Mouse (Mus musculus): ENCODE measurements around the gene Mcu. TPM values are rescaled to one million over a fixed set of nuclear protein-coding genes. Genes with fewer than 3 reads are reported as not detected.

Gene Mcu
- polyA plus RNA-seq, 1 experiment from 2014 or later, result 28.3 TPM

GRCm38 (mm10) chr10:59511427-59511963, 105.0 kb downstream of the Mcu start:
- peak overlapping the region; percentile 70 for H3K27ac ChIP-seq
- H3K9me3 ChIP-seq (replicated peaks), result no peaks in the 10 kb centered on the region
- H3K4me3 ChIP-seq, result peak overlapping the region; percentile 11; the same call in 1 of the 2 replicates
- H3K27me3 ChIP-seq (ENCODE audit: low read depth, poor library complexity, severe bottlenecking), result no peaks in the 10 kb centered on the region
- peaks cover 34% of the 10 kb centered on the region for H3K4me1 ChIP-seq
- H3K36me3 ChIP-seq, result no peaks in the 10 kb centered on the region
- WGBS, result 23% methylated on average over 14 of the region's 14 CpGs
- peak; percentile 51 for DNase-seq (ENCODE audit: low spot score)

DNA sequence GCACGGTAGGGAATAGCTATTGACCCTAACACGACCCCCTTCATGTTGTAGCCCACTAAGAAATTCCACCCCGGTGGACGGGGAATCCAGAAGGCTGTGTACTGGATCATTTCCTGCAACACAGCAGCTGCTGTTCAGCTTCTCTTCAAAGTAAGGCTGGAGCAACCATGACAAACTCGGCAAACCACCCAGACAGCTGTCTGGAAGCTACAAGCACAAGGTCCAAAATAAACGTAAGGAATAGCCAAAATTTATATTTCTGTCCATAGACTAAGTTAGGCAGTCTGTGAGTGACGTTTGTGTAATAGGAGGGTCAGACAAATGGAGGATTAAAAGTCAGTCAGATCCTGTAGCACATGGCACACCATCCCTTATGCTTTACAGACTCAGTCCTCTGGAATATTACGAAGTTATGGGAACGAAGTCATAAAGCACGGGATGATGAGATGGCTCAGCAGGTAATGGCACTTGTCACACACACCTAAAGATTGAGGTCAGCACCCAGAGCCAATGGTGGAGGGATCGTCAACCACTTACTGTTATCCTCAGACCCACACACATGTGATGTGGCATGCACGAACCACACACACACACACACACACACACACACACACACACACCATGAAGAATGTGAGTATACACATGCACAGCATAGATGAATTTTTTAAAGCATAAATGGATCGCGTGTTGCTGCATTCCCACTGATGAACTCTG, 105.6 kb downstream of the Mcu start:
- Histone ChIP-seq H3K27me3 (ENCODE audit: low read depth, poor library complexity, severe bottlenecking) (no peaks in the 10 kb centered on the region), H3K4me1 (peaks cover 34% of the 10 kb centered on the region), H3K27ac (peak overlapping the region; percentile 70), H3K9me3 (replicated peaks) (no peaks in the 10 kb centered on the region), H3K4me3 (0 out of 2 replicates have a peak overlapping the region, but pooled peaks have one; percentile 11), H3K36me3 (no peaks in the 10 kb centered on the region)
- peak; percentile 48 for DNase-seq (ENCODE audit: low spot score)
- 54% methylated on average over 14 of the region's 14 CpGs for WGBS

GRCm38 (mm10) chr10:59509197-59509596, 107.3 kb downstream of the Mcu start:
- H3K27me3 ChIP-seq (ENCODE audit: low read depth, poor library complexity, severe bottlenecking), result no peaks in the 10 kb centered on the region
- peaks cover 36% of the 10 kb centered on the region for H3K4me1 ChIP-seq
- no peak overlapping the region for H3K4me3 ChIP-seq
- H3K36me3 ChIP-seq, result no peaks in the 10 kb centered on the region
- WGBS, result 90% methylated on average over 4 of the region's 4 CpGs
- no peak for DNase-seq (ENCODE audit: low spot score)
- no peaks in the 10 kb centered on the region for H3K9me3 ChIP-seq (replicated peaks)
- no peak overlapping the region for H3K27ac ChIP-seq

GRCm38 (mm10) chr10:59506711-59507110, 109.8 kb downstream of the Mcu start:
- Histone ChIP-seq H3K27me3 (ENCODE audit: low read depth, poor library complexity, severe bottlenecking) (no peaks in the 10 kb centered on the region; the same call in 1 of the 2 replicates), H3K4me3 (no peak overlapping the region), H3K27ac (no peak overlapping the region), H3K36me3 (no peaks in the 10 kb centered on the region), H3K4me1 (peaks cover 33% of the 10 kb centered on the region), H3K9me3 (replicated peaks) (no peaks in the 10 kb centered on the region)
- 92% methylated on average over 5 of the region's 5 CpGs for WGBS
- DNase-seq (ENCODE audit: low spot score), result no peak

GRCm38 (mm10) chr10:59504291-59504690, 112.2 kb downstream of the Mcu start:
- DNase-seq (ENCODE audit: low spot score), result no peak
- no peak overlapping the region for H3K27ac ChIP-seq
- no peaks in the 10 kb centered on the region for H3K36me3 ChIP-seq
- 85% methylated on average over 3 of the region's 3 CpGs for WGBS
- peaks cover 19% of the 10 kb centered on the region for H3K4me1 ChIP-seq
- H3K27me3 ChIP-seq (ENCODE audit: low read depth, poor library complexity, severe bottlenecking), result no peaks in the 10 kb centered on the region; the same call in 1 of the 2 replicates
- no peaks in the 10 kb centered on the region for H3K9me3 ChIP-seq (replicated peaks)
- H3K4me3 ChIP-seq, result no peak overlapping the region

- H3K4me1 ChIP-seq, result peaks cover 20% of the 10 kb centered on the region
- no peaks in the 10 kb centered on the region for H3K9me3 ChIP-seq (replicated peaks)
- peak; percentile 46 for DNase-seq (ENCODE audit: low spot score)
- H3K4me3 ChIP-seq, result peak overlapping the region; percentile 32
- 61% methylated on average over 31 of the region's 31 CpGs for WGBS
- no peaks in the 10 kb centered on the region; the same call in 1 of the 2 replicates for H3K27me3 ChIP-seq (ENCODE audit: low read depth, poor library complexity, severe bottlenecking)
- no peaks in the 10 kb centered on the region for H3K36me3 ChIP-seq
- peak overlapping the region; percentile 56 for H3K27ac ChIP-seq
Observed at GRCm38 (mm10) chr10:59503433-59504210, 112.9 kb downstream of the Mcu start.

DNA sequence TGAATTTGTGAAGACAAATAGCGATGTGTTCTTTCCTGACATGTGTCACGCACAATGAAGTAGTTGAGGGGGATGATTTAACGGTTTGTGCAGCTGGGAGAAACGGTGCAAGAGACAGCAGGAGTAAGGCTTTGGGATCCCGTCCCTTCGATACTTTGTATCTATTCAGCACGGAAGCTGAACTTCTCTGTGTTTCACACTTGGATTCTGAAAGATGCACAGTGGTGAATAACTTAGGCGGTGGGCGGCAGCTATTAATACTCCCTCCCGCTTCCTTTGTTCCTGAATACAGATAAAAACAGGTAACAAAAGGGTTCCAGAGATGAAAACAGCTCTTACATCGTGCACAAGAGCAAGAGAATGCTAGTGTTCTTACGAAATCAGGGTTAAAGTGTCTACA, 114.1 kb downstream of the Mcu start:
- Histone ChIP-seq H3K36me3 (no peaks in the 10 kb centered on the region), H3K9me3 (replicated peaks) (no peaks in the 10 kb centered on the region), H3K27me3 (ENCODE audit: low read depth, poor library complexity, severe bottlenecking) (no peaks in the 10 kb centered on the region; the same call in 1 of the 2 replicates), H3K27ac (no peak overlapping the region), H3K4me3 (no peak overlapping the region), H3K4me1 (peaks cover 24% of the 10 kb centered on the region)
- DNase-seq (ENCODE audit: low spot score), result no peak
- 90% methylated on average over 12 of the region's 12 CpGs for WGBS

DNA sequence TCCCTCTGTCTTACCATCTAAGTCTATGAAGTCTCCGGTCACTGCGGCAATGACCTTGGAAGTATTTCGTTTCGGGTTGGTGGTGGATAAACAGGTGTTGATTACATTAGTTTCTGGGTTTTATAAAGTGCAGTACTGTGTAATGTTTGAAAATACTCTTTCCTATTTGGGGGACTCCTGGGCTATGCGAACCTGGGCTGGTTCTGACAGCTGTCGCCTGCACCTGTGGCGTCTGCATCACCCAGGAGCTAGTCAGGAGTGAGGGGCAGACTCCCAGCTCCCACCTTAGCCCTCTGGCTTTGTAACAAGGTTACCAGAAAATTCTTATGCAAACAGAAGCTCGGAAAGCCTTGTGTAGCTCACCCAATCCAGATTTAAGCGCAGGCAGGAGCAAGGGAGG, 114.7 kb downstream of the Mcu start:
- no peak overlapping the region for H3K27ac ChIP-seq
- WGBS, result 88% methylated on average over 9 of the region's 9 CpGs
- H3K27me3 ChIP-seq (ENCODE audit: low read depth, poor library complexity, severe bottlenecking), result no peaks in the 10 kb centered on the region; the same call in 1 of the 2 replicates
- peaks cover 24% of the 10 kb centered on the region for H3K4me1 ChIP-seq
- no peak for DNase-seq (ENCODE audit: low spot score)
- no peak overlapping the region for H3K4me3 ChIP-seq
- H3K9me3 ChIP-seq (replicated peaks), result no peaks in the 10 kb centered on the region
- no peaks in the 10 kb centered on the region for H3K36me3 ChIP-seq

- 83% methylated on average over 3 of the region's 3 CpGs for WGBS
- Histone ChIP-seq H3K27ac (no peak overlapping the region), H3K4me3 (no peak overlapping the region), H3K36me3 (no peaks in the 10 kb centered on the region), H3K9me3 (replicated peaks) (no peaks in the 10 kb centered on the region), H3K27me3 (ENCODE audit: low read depth, poor library complexity, severe bottlenecking) (no peaks in the 10 kb centered on the region; the same call in 1 of the 2 replicates), H3K4me1 (peaks cover 24% of the 10 kb centered on the region)
- DNase-seq (ENCODE audit: low spot score), result no peak
Observed at GRCm38 (mm10) chr10:59500225-59500624, 116.3 kb downstream of the Mcu start.

- WGBS, result 94% methylated on average over 11 of the region's 11 CpGs
- Histone ChIP-seq H3K4me3 (no peak overlapping the region), H3K27me3 (ENCODE audit: low read depth, poor library complexity, severe bottlenecking) (no peaks in the 10 kb centered on the region; the same call in 1 of the 2 replicates), H3K4me1 (peaks cover 12% of the 10 kb centered on the region; the same call in 1 of the 2 replicates), H3K9me3 (replicated peaks) (no peaks in the 10 kb centered on the region), H3K36me3 (peaks cover under 1% of the 10 kb centered on the region; the same call in 1 of the 2 replicates), H3K27ac (no peak overlapping the region)
- no peak for DNase-seq (ENCODE audit: low spot score)
Observed at GRCm38 (mm10) chr10:59497019-59497418, 119.5 kb downstream of the Mcu start.

GRCm38 (mm10) chr10:59494917-59495316, 121.6 kb downstream of the Mcu start:
- 85% methylated on average over 8 of the region's 8 CpGs for WGBS
- Histone ChIP-seq H3K4me1 (peaks cover 7% of the 10 kb centered on the region; the same call in 1 of the 2 replicates), H3K27me3 (ENCODE audit: low read depth, poor library complexity, severe bottlenecking) (no peaks in the 10 kb centered on the region), H3K27ac (no peak overlapping the region), H3K36me3 (peaks cover 7% of the 10 kb centered on the region; the same call in 1 of the 2 replicates), H3K9me3 (replicated peaks) (no peaks in the 10 kb centered on the region), H3K4me3 (no peak overlapping the region)
- DNase-seq (ENCODE audit: low spot score), result no peak

DNA sequence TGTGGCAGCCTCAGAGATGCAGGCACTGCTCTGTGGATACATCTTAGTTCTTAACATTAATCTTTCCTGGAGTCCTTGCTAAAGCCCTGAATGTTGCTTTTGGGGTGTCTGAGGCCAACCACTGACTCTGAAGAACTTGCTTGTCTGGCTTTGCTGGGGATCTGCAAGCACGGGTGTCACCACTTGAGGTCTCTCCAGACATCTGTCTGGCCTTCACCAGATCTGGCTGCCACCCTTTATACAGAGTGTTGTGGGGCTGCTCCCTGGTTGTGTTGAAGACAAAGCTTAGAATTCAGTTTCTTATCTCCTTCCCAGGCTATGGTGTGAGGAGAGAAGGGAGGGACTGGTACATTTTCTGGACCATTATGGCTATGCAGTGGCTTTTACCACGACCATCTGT, 122.4 kb downstream of the Mcu start:
- H3K9me3 ChIP-seq (replicated peaks), result no peaks in the 10 kb centered on the region
- no peak overlapping the region for H3K4me3 ChIP-seq
- H3K4me1 ChIP-seq, result peaks cover 5% of the 10 kb centered on the region; the same call in 1 of the 2 replicates
- 60% methylated on average over 2 of the region's 2 CpGs for WGBS
- H3K27ac ChIP-seq, result no peak overlapping the region
- H3K27me3 ChIP-seq (ENCODE audit: low read depth, poor library complexity, severe bottlenecking), result no peaks in the 10 kb centered on the region
- no peak for DNase-seq (ENCODE audit: low spot score)
- peaks cover 12% of the 10 kb centered on the region for H3K36me3 ChIP-seq

- WGBS, result 85% methylated on average over 8 of the region's 8 CpGs
- H3K4me3 ChIP-seq, result no peak overlapping the region
- H3K36me3 ChIP-seq, result peaks cover 12% of the 10 kb centered on the region
- H3K27ac ChIP-seq, result no peak overlapping the region
- H3K9me3 ChIP-seq (replicated peaks), result no peaks in the 10 kb centered on the region
- H3K27me3 ChIP-seq (ENCODE audit: low read depth, poor library complexity, severe bottlenecking), result no peaks in the 10 kb centered on the region
- DNase-seq (ENCODE audit: low spot score), result no peak
- H3K4me1 ChIP-seq, result no peaks in the 10 kb centered on the region
Observed at GRCm38 (mm10) chr10:59490920-59491319, 125.6 kb downstream of the Mcu start.

Data from limb, embryonic 10.5 days (tissue).